Mouse (Mus musculus): ENCODE results near the gene Rtn4rl2.

Rtn4rl2 gene

GRCm38 (mm10) chr2:84884611-84885010, 1.9 kb downstream of the Rtn4rl2 start:
- DNase-seq: no peak

- DNase-seq: no peak
Measured at GRCm38 (mm10) chr2:84883942-84884341, 2.6 kb downstream of the Rtn4rl2 start.

DNA sequence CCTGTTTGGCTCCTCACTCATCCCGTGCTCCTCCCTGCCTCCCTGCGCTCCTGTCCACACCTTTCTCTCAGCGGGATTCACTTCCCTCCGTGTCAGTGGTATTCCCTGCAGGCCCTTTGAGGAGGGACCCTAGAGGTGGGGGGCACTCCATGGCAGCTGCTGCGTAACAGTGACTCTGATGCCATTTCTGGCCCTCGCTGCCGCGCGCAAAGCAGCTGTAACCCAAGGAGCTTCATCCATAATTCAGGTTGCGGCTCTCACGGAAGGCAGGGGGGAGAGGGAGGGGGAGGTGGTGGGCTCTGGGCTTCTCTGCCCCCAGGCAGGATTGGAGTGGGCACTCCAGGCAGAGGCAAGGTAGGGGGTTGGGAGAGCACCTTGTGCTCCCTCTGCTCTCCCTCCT, 3.0 kb downstream of the Rtn4rl2 start:
- DNase-seq: no peak

- no peak for DNase-seq
Measured at GRCm38 (mm10) chr2:84883084-84883483, 3.4 kb downstream of the Rtn4rl2 start.

DNA sequence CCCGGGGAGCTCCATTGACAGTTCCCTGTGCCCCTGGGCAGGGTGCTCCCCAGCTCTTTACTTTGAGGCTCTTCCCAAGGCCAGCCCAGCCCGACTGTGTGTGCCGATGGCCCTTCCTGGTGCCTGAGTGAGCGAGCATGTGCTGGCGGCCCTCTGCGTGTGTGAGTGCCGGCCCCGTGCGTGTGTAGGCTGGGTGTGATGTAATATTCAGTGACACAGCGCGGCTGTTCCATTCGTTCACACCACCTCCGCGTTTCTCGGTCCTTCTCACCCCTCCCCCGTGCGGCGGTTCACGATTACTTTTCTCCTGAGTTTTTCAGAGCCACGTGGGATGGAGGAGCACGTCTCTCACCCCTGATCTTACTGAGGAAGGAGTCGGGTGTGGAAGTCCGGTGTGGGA, 3.9 kb downstream of the Rtn4rl2 start:
- no peak for DNase-seq

DNA sequence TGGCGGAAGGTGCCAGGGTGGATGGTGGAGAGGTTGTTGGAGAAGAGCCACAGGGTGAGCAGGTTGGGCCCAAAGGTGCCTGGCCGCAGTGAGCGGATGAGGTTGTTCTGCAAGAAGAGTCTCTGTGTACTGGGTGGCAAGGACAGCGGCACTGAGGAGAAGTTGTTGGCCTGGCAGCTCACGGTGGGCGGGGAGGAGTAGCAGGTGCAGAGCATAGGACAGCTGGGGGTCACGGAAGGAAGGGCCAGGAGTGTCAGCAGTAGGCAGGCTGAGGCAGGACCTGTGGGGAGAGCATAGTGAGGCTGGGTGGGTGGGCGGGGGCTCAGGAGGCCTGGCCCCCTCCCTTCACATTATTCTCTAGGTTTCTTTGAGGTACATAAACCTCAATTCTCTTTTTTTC, 5.9 kb downstream of the Rtn4rl2 start:
- DNase-seq: no peak

DNA sequence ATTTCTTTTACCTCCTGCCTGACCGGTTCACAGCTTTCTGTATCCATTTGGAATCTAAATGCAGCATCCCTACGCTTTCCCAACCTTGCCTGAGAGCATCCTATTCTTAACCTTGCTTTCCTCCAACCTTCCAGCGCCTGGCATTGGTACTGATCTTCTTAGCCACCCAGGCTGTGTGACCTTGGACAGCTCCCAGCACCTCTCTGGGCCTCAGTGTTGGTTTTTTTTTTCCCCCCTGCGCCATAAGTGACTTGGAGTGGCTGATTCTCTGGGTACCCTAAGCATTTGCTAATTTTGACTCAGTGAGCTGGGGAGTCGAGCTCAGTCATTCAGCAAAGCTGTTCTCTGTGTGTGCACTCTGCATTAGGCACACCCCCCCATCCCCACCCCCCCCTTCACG, 10.7 kb downstream of the Rtn4rl2 start:
- DNase-seq: no peak

DNA sequence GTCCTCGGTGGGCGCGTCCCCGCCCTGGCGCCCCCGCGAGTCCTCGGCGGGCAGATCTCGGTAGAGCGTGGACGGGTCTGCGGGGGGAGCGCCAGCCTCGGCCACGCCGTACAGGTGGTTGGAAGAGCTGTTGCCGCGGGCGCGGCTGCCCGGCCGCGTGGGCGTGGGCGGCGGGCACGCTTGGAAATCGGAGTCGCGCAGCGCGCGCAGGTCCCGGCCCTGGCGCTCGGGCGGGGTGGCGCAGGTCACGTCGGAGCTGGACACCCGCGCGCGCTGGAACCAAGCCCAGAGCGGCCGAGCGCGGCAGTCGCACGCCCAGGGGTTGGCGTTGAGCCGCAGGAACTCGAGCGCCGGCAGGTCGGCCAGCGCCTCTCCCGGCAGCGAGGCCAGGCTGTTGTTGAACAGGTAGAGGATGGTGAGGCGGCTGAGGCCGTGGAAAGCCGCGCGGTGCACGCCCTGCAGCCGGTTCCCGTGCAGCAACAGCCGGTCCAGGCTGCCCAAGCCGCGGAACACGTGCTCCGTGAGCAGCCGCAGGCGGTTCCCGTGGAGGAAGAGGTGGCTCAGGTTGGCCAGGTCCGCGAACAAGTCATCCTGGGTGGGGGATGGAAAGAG, 14.3 kb downstream of the Rtn4rl2 start:
- DNase-seq: peak; percentile 15

DNA sequence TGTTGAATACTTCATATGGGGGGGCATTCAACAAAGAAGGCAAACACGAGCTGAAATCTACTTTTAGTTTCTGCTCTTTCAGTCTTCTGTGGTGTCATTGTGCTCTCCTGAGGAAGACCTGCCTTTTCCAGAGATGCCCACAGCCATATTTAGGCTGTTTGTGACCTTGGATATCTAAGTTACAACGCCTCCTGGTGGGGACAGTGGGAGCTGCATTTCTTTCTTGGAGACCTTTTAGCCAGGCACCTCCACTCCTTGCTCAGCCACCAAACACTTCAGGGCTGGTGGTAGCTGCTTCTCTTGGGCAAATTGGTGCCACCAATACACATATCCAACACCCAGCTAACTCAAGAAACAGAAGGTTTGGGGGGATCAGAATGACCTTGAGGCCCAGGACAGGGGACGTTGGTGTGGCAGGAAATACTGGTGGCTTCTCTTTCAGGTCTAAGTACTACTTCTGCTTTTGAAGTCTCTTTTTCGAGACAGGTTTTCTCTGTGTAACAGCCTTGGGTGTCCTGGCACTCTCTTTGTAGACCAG, 15.8 kb downstream of the Rtn4rl2 start:
- DNase-seq: no peak

DNA sequence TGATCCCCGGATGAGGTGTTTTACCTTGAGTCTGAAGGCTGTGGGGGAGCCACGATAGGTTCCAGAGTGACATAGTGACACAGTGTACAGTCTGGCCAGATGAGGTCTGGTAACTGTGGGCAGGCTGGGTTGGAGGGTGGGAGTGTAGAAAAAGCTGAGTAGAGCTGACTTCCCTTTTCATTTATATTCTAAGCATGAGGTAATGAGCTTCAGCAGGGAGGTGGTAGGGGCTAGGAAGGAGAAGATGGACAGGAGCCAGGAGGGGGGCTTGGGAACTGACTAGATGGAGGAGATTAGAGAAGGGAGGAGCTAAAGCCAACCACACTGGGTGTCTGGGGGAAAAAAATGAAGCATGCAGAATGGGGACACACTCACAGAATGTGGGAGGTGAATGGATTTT, 17.5 kb downstream of the Rtn4rl2 start:
- DNase-seq: no peak

DNA sequence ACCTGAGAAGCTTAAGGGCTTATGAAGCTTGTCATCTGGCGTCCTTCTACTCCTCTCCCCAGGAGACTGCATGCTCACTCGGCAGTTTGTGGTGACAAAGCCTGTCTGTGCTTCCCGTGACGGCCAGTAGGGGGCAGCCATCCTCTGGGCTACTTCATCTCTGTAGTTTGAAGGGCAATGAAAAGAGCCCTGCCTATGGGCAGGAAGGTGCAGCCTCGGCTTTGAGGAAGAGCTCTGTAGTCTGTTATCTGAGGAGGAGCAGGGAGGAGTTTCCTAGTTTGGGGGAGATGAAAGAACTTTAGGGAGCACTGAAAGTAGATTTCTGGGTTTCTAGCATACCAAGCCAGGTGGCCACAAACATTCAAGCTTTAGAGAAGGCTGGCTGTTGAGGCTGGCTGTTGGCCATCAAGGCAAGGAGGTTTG, 18.0 kb downstream of the Rtn4rl2 start:
- no peak for DNase-seq

DNA sequence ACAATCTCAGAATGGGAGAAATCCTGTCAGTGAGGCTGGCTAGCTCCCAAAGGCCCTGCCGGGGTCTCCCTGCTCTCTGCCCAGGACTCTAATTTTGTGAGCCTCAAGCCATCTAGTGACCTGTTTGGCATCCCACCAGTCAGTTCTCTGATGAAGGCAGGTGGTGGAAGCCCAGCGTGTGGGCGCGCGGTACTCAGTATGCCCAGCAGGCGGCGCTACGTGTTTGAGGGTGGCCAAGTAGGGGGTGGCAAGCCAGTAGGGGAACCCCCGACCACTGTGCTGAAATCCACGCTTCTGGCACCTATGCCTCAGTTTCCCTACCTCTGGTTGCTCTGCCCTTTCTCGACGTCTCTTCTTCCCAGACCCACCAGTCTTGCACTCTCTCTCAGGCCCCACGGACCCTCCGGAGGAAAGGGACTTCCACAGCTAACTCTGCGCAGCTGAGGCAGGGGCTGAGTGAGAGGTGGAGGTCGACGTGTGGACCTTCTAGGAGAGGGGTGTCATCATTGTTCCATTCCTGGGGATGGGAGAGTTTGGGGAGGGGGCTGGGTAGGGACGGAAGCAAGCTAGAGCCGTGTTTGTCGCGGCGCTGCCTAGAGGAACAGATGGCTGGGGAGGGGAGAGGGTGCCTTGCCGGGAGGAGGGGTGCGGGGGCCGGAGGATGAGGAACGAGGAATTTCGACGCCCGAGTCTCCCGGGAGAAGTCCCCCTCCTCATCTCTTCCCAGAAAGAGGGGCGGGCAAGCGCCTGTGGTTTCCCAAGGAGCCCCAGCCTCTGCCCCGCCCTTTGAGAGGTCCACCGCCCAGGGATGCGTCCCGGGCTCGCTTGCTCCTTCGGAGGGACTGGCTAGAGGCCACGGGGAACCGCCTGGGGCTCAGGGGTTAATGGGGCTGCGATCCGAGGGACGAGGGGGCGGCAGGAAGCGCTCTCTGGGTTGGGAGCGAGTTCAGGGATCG, 20.6 kb downstream of the Rtn4rl2 start:
- DNase-seq: no peak

- no peak for DNase-seq
Measured at GRCm38 (mm10) chr2:84862231-84862630, 24.3 kb downstream of the Rtn4rl2 start.

DNA sequence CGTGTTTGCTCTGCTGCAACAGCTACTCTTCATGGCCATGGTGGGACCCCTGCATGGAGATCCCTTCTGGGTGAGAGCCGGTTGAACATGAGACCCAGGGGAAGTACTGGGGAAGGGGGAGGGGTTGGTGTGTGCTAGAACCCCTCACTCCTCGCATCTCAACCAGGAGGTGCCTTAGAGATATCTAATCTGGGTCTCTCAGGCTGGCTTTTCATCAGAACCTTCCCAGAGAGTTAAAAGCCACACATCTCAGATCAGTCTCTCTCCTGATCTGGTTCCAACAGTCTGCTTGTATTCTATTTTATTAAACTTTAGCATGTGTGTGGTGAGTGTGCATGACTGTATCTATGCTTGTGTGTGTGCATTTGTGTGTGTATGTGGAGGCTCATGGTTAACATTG, 25.1 kb downstream of the Rtn4rl2 start:
- no peak for DNase-seq

DNA sequence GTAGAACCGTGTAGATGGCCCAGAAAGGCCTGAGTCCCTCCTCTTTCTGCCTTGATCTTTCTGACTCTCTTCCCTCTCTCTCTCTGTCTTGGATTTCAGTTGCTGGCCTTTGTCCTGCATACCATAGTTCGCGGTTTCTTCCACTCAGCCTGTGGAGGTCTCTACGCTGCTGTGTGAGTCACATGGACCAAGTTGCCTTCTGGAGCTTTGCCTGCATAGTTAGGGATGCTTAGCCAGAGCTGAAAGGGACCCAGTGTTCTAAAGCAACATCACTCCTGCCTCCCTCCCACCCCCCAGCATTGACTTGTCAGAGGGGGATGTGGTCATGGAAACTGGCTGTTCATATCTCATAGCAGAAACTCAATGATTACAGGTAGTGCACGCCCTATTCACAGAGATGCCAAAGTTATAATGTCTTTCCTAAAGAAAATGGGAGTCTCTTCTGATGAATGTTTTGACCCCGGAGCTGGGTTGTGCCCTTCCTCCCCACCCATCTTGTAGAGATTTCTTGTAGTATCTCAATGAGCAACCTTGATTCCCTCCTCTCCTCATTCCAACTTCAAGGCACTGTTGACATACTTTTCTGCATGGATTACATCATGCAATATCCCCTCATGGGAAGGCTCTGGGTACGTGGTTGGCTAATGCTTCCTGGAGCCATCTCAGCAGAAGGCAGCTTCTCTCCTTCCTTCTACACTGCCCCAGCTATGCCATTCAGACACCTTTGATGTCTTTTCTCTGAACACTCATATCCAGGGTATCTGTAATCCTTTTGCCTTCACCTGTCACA, 26.3 kb downstream of the Rtn4rl2 start:
- no peak for DNase-seq

GRCm38 (mm10) chr2:84858551-84858950, 28.0 kb downstream of the Rtn4rl2 start:
- DNase-seq: no peak

DNA sequence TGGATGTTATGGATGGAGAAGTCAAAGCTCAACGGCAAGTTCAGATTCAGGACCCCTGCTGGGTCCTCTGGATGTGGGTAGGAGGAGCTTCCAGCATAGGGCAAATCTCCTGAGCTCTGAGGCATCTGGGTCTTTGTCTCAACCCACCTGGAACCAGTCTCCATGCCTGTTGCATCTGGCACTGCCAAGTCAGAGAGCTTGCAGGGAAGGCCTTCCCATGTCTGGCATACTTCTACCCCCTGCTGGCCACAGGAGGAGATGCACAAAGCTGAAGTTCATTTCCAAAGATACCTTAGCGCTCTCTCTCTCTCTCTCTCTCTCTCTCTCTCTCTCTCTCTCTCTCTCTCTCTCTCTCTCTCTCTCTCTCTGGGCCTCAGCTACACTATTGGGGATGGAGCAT, 30.8 kb downstream of the Rtn4rl2 start:
- DNase-seq: no peak

DNA sequence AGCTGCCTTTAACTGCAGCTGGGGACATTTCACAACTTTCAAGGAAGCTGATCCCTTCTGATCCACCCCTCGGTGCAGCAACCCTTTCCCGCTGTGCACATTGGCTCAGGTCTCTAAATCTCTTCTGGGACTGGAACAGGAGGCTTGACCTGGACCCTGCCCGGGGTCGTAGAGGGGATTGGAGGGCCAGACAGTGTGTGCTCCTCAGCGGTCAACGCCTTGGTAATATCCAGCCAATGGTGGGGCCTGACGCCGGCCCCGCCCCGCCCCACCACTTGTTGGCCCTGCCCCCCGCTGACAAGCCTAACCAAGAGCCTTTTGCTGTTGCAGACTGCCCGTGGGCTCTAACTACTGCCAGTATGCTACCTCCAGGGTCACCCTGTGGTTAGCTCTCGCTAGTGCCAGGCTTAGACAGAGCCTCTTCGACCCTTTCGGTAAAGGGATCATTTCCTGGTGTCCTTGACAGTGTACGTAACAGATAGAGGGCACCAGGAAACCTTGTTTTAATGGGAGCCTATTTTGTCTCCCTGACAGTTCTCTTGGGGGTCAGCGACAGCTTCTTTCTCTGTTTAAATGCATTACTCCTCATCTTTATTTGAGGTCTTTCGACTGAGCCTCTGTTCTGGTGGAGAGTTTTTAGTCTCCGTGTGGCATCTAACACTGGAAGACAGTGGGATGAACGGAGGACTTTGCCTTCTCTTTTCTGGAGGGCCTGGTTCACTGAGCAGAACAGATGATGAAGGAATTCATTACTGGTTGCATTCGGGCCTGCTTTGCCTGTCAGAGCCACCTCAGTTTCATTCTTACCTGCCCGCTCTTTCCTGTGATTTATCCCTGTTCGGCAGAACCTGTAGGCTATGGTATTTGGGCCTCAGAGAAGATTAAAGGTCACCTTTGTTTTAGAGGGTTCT, 35.1 kb downstream of the Rtn4rl2 start:
- no peak for DNase-seq

DNA sequence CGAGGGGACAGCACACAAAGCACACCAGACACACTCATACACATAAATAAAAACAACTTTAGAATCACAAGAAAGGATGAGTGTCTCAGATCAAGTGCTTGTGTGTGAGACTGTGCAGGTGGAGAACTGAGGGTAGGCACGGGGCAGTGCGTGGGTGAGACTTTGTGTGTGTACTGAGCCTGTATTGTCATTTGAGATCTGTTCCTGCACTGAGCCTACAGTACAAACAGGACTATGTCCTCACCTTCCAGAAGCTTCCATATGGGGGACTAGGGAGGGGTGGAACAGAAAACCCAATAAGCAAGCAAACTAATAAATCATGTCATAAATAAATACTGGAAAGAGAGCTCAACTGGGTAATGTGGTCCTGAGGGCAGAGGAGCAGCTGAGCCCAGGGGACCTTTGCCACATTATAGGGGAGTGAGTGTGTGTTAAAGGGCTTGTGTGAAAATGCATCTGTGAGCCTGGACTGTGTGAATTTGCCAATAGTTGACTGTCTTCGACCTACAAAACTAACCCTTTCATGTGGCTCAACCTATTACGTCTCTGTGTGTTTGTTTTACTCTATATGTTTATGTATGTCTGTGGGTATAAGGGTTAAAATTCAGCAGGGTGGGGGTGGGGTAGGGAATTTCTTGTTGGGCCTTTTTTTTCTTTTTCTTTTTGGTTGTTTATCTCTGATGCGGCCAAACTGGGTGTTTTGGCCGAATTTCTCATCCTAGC, 35.9 kb downstream of the Rtn4rl2 start:
- no peak for DNase-seq

- no peak for DNase-seq
Measured at GRCm38 (mm10) chr2:84845226-84845625, 41.3 kb downstream of the Rtn4rl2 start.

DNA sequence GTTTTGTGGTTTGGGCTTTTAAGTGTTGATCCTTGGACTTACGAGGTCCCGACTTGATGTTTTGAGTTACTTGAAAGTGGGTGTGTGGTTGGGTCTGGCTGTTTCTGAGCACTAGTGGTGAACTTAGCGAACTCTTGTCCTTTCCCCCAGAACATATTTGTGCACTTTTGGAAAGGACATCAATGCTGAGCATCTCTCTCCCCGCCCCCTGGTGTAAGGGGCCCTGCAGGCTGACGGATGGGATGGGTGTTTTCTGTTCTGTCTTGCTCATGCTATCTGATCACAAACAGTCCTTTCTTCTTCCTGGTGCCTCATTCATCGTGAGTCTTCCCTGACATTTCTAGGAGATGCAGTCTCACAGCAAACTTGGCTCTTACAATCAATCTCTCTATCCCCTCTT, 42.9 kb downstream of the Rtn4rl2 start:
- DNase-seq: no peak

DNA sequence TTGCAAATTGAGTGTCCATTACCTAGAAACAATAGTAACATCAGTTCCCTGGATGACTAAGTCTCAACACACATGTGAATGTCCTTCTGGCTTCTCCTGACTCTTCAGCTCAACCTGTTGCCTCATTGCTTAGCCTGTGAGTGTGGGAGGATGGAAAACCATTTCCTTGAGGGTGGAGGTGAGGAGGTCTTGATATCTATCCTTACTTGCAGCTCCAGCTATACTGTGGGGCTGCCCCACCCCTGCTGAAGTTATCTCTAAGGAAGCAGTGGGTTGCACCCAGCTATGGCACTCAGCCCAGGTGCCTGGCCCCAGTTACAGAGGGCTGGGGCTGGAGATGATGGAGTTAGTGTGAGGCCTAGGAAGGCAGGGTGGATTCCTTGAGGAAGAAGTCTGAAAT, 44.6 kb downstream of the Rtn4rl2 start:
- DNase-seq: no peak
